Mouse (Mus musculus) midbrain, embryonic 14.5 days (tissue): Measurements from ENCODE around the gene Ass1. TPM values are rescaled to one million over a fixed set of nuclear protein-coding genes. Genes with fewer than 3 reads are reported as not detected.

Experiments used
- ATAC-seq: fragments of 200-750 bp; cut with Nextera tagmentation; 2 replicates; pipeline ENCODE4 v1.8.0; 2017; ENCODE audit warnings: moderate number of reproducible peaks, moderate library complexity; ENCODE audit not compliant: low FRiP score, low TSS enrichment
- DNase-seq: peaks from one replicate; pipeline ENCODE4 v3.0.0-alpha.2; 2015
- H3K27ac ChIP-seq: fragments of 300-500 bp; sonication (generic); replicated peaks from 2 replicates; pipeline ENCODE4 v1.5.1; 2014; ENCODE audit warnings: mild to moderate bottlenecking, low read depth, low read length, moderate library complexity
- H3K27me3 ChIP-seq: fragments of 300-500 bp; sonication (generic); 2 replicates; pipeline ENCODE4 v1.6.1; 2014; ENCODE audit warnings: low read length, control low read depth, mixed read lengths; ENCODE audit not compliant: control insufficient read depth, insufficient read depth
- H3K36me3 ChIP-seq: fragments of 300-500 bp; sonication (generic); 2 replicates; pipeline ENCODE4 v1.6.1; 2014; ENCODE audit warnings: low read length, control low read depth; ENCODE audit not compliant: control insufficient read depth, insufficient read depth
- H3K4me1 ChIP-seq: fragments of 300-500 bp; sonication (generic); 2 replicates; pipeline ENCODE4 v1.6.1; 2014; ENCODE audit warnings: mild to moderate bottlenecking, antibody characterized with exemption, low read length, control low read depth; ENCODE audit not compliant: control insufficient read depth, insufficient read depth
- H3K4me2 ChIP-seq: fragments of 300-500 bp; sonication (generic); 2 replicates; pipeline ENCODE4 v1.6.1; 2014; ENCODE audit warnings: mild to moderate bottlenecking, low read length, moderate library complexity
- H3K4me3 ChIP-seq: fragments of 300-500 bp; sonication (generic); replicated peaks from 2 replicates; pipeline ENCODE4 v1.5.1; 2014; ENCODE audit warnings: low read depth, low read length
- H3K9ac ChIP-seq: fragments of 300-500 bp; sonication (generic); replicated peaks from 2 replicates; pipeline ENCODE4 v1.6.1; 2014; ENCODE audit warnings: mild to moderate bottlenecking, low read length, moderate library complexity
- H3K9me3 ChIP-seq: fragments of 300-500 bp; sonication (generic); 2 replicates; pipeline ENCODE4 v1.6.1; 2016; ENCODE audit warnings: low read length, control low read depth, mixed read lengths; ENCODE audit not compliant: control insufficient read depth
- WGBS: fragments of 180-500 bp; shearing (Covaris S2); extraction: QIAGEN DNeasy Blood & Tissue Kit; methylation state at CpG from one replicate; pipeline ENCODE4 v1.1.7; 2014; 5-methylcytosine and 5-hydroxymethylcytosine counted together
- polyA plus RNA-seq: library from polyadenylated mRNA; unstranded; fragments of >200 nt; fragmentation: Nextera tagmentation; extraction: Ambion mirVana; gene quantifications from 2 replicates; pipeline ENCODE4 v1.2.1, GENCODE M21; 2014

Ass1 gene
- polyA plus RNA-seq, 1 experiment from 2014 or later = 7.4 TPM

DNA sequence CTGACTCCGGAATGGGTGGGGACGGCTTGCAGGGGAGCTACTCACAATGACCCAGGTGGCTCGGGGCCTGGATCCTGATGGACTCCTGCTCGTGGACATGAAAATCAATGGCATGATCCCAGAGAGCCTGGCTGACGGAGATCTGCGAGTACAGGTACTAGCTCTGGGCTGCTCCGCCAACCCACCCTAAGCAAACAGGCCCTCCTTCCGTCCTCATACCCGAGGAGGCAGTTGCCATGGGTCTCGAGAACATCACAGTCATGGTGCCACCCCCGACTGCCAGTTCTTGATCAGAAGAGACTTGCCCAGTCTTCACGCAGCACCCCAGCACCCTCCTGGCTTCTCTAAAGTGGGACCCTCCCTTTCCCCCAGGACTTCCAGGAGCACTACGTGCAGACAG is 17.0 kb upstream of the Ass1 start:
- H3K4me3 ChIP-seq = no peak overlapping the region
- H3K9ac ChIP-seq = no peak overlapping the region
- DNase-seq (no peak), ATAC-seq (no peak)
- 79% methylated on average over 13 of the region's 13 CpGs for WGBS
- H3K4me2 ChIP-seq = no peak overlapping the region
- no peaks in the 10 kb centered on the region for H3K36me3 ChIP-seq
- H3K27me3 ChIP-seq = peaks cover 5% of the 10 kb centered on the region; the same call in 1 of the 2 replicates
- no peaks in the 10 kb centered on the region for H3K9me3 ChIP-seq
- peaks cover 20% of the 10 kb centered on the region for H3K4me1 ChIP-seq
- no peak overlapping the region for H3K27ac ChIP-seq

DNA sequence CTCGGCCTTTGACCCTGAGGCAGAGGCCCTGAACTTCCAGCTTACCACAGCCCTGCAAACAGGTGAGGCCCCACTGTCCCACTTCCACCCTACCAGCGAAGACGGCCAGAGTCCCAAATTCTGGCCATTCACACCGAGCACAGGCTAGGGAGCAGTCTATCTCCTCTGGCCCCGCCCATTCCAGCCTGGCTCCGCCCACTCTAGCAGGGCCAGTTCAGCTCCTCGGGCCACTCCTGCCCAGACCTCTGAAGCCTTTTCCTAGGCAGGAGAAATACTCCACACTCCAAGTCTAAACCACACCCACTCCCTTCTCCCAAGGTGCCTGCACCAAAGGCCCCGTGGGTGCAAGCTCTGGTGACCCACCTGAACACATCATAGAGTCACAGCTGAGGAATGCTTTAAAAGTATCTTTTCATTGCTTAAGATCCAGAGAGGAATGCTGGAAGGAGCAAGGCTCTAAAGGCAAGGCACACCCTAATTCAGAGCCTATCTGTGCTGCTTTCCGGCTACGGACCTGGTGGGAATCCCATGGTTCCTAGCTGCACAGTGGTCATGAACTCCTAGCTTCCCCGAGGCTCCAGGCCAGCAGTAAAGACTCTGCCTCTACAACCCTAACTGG is 16.3 kb upstream of the Ass1 start:
- no peak for ATAC-seq
- 37% methylated on average over 11 of the region's 11 CpGs for WGBS
- peaks cover 11% of the 10 kb centered on the region for H3K27me3 ChIP-seq

DNA sequence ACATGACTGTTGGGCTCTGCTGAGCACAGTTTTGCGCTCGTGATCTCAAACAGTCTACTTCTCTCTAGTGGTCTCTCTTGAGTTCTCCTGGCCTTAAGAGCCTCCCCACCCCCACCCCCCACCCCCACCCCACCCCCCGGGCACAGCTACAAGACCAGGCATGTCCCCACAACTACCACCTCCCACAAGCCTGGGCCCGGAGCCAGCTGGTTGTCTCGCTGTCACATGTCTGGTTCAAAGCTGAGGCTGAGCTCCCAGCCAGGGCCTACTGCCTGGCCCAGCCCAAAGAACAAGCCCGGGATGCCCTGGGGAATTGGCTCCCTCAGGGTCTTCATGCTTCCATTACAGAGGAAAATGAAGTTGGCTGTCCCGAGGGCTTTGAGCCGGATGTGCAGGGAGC is 15.7 kb upstream of the Ass1 start:
- WGBS = 66% methylated on average over 8 of the region's 8 CpGs
- H3K27ac ChIP-seq = no peak overlapping the region
- DNase-seq = peak; percentile 49

More for the DNA sequence above, 16.3 kb upstream of the Ass1 start:
- Histone ChIP-seq H3K27ac (no peak overlapping the region), H3K4me3 (no peak overlapping the region), H3K4me1 (peaks cover 18% of the 10 kb centered on the region), H3K9ac (no peak overlapping the region), H3K36me3 (no peaks in the 10 kb centered on the region), H3K4me2 (no peak overlapping the region), H3K9me3 (no peaks in the 10 kb centered on the region)
- DNase-seq = no peak

DNA sequence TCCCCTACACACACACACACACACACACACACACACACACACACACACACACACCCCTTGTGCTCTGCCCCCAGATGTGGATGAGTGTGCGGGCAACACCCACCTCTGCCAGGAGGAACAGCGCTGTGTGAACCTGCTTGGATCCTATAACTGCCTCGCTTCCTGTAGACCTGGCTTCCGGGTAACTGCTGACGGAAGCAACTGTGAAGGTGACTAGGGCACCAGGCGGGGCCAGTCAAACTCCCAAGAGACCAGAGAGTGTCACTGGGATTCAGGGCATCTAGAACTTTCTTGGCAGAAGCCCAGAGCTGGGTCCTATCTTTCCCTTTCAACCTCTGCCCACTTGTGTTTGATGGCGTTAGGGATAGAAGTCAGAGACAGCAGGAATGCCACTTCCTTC is 14.6 kb upstream of the Ass1 start:
- Histone ChIP-seq H3K4me3 (no peak overlapping the region), H3K36me3 (no peaks in the 10 kb centered on the region), H3K4me2 (no peak overlapping the region), H3K9ac (no peak overlapping the region), H3K4me1 (0 out of 2 replicates have a peak, but pooled peaks cover 5% of the 10 kb centered on the region), H3K9me3 (no peaks in the 10 kb centered on the region), H3K27me3 (peaks cover 28% of the 10 kb centered on the region), H3K27ac (no peak overlapping the region)
- 93% methylated on average over 7 of the region's 7 CpGs for WGBS
- DNase-seq (no peak), ATAC-seq (no peak)

More for the DNA sequence above, 15.7 kb upstream of the Ass1 start:
- no peak for ATAC-seq
- H3K27me3 ChIP-seq = peaks cover 17% of the 10 kb centered on the region
- no peak overlapping the region for H3K9ac ChIP-seq
- peaks cover 12% of the 10 kb centered on the region for H3K4me1 ChIP-seq
- no peak overlapping the region for H3K4me2 ChIP-seq
- H3K9me3 ChIP-seq = no peaks in the 10 kb centered on the region
- H3K4me3 ChIP-seq = no peak overlapping the region
- H3K36me3 ChIP-seq = no peaks in the 10 kb centered on the region

DNA sequence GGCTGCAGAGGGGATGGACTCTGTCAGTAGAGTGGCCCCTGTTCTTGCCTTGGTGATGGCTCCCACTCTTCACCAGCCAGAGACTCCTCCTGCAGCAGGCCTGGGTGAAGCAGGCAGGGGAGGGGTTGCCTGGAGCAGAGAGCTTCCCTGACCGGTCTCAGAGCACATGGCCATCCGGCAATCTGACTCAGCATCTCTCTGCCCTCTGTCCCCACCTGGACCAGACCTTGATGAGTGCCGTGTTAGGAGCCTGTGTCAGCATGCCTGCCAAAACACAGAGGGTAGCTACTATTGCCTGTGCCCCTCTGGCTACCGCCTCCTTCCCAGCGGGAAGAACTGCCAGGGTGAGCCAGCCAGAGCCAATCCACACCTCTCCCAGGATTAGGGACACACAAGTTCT is 11.5 kb upstream of the Ass1 start:
- Histone ChIP-seq H3K27ac (no peak overlapping the region), H3K36me3 (no peaks in the 10 kb centered on the region), H3K9ac (no peak overlapping the region), H3K27me3 (peaks cover 35% of the 10 kb centered on the region), H3K4me1 (0 out of 2 replicates have a peak, but pooled peaks cover 4% of the 10 kb centered on the region), H3K9me3 (no peaks in the 10 kb centered on the region), H3K4me3 (no peak overlapping the region), H3K4me2 (no peak overlapping the region)
- WGBS = 56% methylated on average over 5 of the region's 5 CpGs
- DNase-seq (no peak), ATAC-seq (no peak)

DNA sequence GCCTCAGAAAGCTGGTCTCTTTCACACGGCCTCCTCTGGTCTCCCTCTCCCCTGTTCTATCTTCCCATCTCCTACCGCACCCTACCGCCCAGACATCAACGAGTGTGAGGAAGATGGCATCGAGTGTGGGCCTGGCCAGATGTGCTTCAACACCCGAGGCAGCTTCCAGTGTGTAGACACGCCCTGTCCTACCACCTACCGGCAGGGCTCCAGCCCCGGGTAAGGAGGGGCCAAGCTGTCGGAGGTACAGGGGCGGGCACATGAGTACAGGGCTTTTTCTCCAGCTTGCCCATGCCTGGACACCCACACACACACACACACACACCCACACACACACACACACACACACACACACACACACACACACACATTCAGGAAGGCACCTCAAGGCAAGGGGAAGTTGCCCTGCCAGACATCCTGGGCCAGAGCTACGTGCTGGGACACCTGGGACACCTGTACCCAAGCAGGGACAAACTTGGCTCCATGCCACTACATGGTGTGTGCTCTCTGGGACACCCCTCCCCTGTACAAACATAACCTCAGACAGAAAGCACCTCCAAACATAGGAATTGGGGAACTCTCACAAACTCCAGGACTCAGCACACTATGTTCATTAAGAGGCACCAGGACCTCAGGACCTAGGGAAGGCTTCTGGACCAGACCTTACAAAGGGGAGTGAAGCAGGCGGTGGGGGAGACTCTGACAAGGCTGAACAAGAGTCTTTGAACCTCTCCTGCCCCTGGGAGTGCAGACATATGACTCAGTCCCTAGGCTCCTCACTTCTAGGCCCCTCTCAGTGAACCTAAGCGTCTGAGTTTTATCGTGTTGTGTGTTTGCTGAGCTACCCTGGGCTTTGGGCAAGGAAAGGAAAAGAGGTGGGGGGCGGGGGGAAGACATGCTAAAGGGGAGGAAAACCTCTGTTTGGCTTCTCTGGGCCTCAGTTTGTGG is 10.7 kb upstream of the Ass1 start:
- Histone ChIP-seq H3K27ac (no peak overlapping the region), H3K9ac (peak overlapping the region; percentile 31; the same call in 1 of the 2 replicates), H3K27me3 (peaks cover 37% of the 10 kb centered on the region), H3K4me2 (peak overlapping the region; percentile 62), H3K9me3 (no peaks in the 10 kb centered on the region), H3K4me1 (0 out of 2 replicates have a peak, but pooled peaks cover 4% of the 10 kb centered on the region), H3K4me3 (no peak overlapping the region), H3K36me3 (no peaks in the 10 kb centered on the region)
- ATAC-seq = no peak
- 42% methylated on average over 16 of the region's 16 CpGs for WGBS
- DNase-seq = no peak

DNA sequence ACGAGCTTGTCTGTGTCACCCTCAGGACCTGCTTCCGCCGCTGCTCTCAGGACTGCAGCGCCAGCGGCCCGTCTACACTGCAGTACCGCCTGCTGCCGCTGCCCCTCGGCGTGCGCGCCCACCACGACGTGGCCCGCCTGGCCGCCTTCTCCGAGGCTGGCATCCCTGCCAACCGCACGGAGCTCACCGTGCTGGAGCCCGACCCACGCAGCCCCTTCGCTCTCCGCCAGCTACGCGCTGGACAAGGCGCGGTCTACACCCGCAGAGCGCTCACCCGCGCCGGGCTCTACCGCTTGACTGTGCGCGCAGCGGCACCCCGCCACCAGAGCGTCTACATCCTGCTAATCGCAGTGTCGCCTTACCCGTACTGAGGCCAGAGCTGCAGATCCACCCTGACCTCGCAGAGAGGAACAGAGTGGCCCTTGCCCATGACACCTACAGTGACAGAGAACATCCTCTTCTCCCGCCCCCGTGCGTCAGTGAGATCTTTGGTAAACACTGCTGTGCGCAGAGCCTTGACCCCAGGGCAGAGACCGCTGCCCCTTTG is 9.9 kb upstream of the Ass1 start:
- Histone ChIP-seq H3K9me3 (no peaks in the 10 kb centered on the region), H3K4me3 (peak overlapping the region; percentile 32), H3K4me1 (0 out of 2 replicates have a peak, but pooled peaks cover 4% of the 10 kb centered on the region), H3K27me3 (peaks cover 41% of the 10 kb centered on the region), H3K9ac (peak overlapping the region; percentile 31; the same call in 1 of the 2 replicates), H3K27ac (no peak overlapping the region), H3K4me2 (peak overlapping the region; percentile 62), H3K36me3 (no peaks in the 10 kb centered on the region)
- ATAC-seq = no peak; the same call in 1 of the 2 replicates
- under 1% methylated on average over 48 of the region's 48 CpGs for WGBS
- DNase-seq = peak; percentile 82

DNA sequence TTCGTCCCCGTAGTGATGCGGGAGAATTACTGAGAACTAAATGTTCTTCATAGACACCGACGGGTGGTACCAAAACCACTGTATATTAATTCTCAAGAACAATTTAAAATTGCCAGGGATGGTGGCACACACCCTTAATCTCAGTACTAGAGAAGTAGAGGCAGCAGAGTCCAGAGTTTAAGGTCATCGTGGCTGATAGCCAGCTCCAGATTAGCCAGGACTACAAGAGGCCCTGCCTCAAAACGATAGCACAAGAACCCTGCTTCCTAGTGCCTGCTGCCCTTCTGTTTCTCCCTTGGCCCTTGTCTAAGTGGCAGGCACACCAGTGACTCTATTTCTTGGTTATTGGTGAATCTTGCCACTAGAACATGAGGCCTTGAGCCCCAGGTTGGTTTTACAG is 9.1 kb upstream of the Ass1 start:
- Histone ChIP-seq H3K9ac (no peak overlapping the region), H3K36me3 (no peaks in the 10 kb centered on the region), H3K4me3 (no peak overlapping the region), H3K27me3 (peaks cover 41% of the 10 kb centered on the region), H3K4me1 (0 out of 2 replicates have a peak, but pooled peaks cover 4% of the 10 kb centered on the region), H3K27ac (no peak overlapping the region), H3K9me3 (no peaks in the 10 kb centered on the region), H3K4me2 (no peak overlapping the region)
- DNase-seq = no peak
- 77% methylated on average over 7 of the region's 7 CpGs for WGBS
- no peak for ATAC-seq
